Mouse (Mus musculus): Measurements from ENCODE around the gene Rnf126.

DNA sequence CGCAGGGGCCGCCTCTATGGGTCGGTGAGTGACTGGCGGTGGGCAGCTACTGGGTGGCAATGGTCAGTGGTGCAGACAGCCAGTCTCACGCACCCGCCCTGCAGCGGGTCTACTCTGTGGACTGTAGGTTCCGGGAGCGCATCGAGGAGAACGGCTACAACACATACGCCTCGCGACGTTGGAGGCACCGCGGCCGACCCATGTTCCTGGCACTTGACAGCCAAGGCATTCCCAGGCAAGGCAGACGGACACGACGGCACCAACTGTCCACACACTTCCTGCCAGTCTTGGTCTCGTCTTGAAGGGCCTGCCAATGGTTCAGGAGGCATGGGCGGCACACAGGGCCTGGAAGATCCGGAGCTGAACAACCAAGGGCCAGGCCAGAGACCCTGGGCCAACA lies 10.1 kb downstream of the Rnf126 start:
- no peak for TF ChIP-seq CTCF (IDR thresholded peaks at IDR 0.05; ENCODE audit: low read depth)
- TF ChIP-seq EP300 (IDR thresholded peaks at IDR 0.05; ENCODE audit: low read depth) = no peak
